Mouse (Mus musculus) midbrain, embryonic 11.5 days (tissue): ENCODE data around the gene Mboat1. TPM values are rescaled to one million over a fixed set of nuclear protein-coding genes. Genes with fewer than 3 reads are reported as not detected.

Source experiments
- ATAC-seq: fragments of 200-750 bp; cut with Nextera tagmentation; 2 replicates; pipeline ENCODE4 v1.8.0; 2017; ENCODE audit warnings: moderate TSS enrichment, moderate library complexity; ENCODE audit not compliant: low FRiP score
- DNase-seq: peaks from one replicate; pipeline ENCODE4 v3.0.0; 2015; ENCODE audit warnings: low spot score; ENCODE audit errors: missing footprints
- H3K27ac ChIP-seq: fragments of 300-500 bp; sonication (generic); 2 replicates; pipeline ENCODE4 v1.5.1; 2014; ENCODE audit warnings: low read depth, low read length
- H3K27me3 ChIP-seq: fragments of 300-500 bp; sonication (generic); 2 replicates; pipeline ENCODE4 v1.6.1; 2014; ENCODE audit warnings: mild to moderate bottlenecking, low read length, moderate library complexity, mixed read lengths; ENCODE audit not compliant: control insufficient read depth, insufficient read depth
- H3K36me3 ChIP-seq: fragments of 300-500 bp; sonication (generic); 2 replicates; pipeline ENCODE4 v1.6.1; 2014; ENCODE audit warnings: mild to moderate bottlenecking, low read length, moderate library complexity, mixed read lengths; ENCODE audit not compliant: control insufficient read depth, insufficient read depth
- H3K4me1 ChIP-seq: fragments of 300-500 bp; sonication (generic); 2 replicates; pipeline ENCODE4 v1.6.1; 2014; ENCODE audit warnings: low read length; ENCODE audit not compliant: control insufficient read depth, insufficient read depth
- H3K4me2 ChIP-seq: fragments of 300-500 bp; sonication (generic); 2 replicates; pipeline ENCODE4 v1.6.1; 2014; ENCODE audit warnings: mild to moderate bottlenecking, moderate library complexity
- H3K4me3 ChIP-seq: fragments of 300-500 bp; sonication (generic); 2 replicates; pipeline ENCODE4 v1.5.1; 2014; ENCODE audit warnings: low read depth, low read length
- H3K9ac ChIP-seq: fragments of 300-500 bp; sonication (generic); 2 replicates; pipeline ENCODE4 v1.6.1; 2014; ENCODE audit warnings: low read length
- H3K9me3 ChIP-seq: fragments of 300-500 bp; sonication (generic); 2 replicates; pipeline ENCODE4 v1.6.1; 2016; ENCODE audit warnings: low read length; ENCODE audit not compliant: control insufficient read depth
- WGBS: fragments of 180-500 bp; shearing (Covaris S2); extraction: QIAGEN DNeasy Blood & Tissue Kit; methylation state at CpG from one replicate; pipeline ENCODE4 v1.1.7; 2014; 5-methylcytosine and 5-hydroxymethylcytosine counted together
- polyA plus RNA-seq: library from polyadenylated mRNA; unstranded; fragments of >200 nt; fragmentation: Nextera tagmentation; extraction: Ambion mirVana; gene quantifications from 2 replicates; pipeline ENCODE4 v1.2.1, GENCODE M21; 2014

Mboat1 gene
- polyA plus RNA-seq = 5.8 and 7.2 TPM in 2 replicates

DNA sequence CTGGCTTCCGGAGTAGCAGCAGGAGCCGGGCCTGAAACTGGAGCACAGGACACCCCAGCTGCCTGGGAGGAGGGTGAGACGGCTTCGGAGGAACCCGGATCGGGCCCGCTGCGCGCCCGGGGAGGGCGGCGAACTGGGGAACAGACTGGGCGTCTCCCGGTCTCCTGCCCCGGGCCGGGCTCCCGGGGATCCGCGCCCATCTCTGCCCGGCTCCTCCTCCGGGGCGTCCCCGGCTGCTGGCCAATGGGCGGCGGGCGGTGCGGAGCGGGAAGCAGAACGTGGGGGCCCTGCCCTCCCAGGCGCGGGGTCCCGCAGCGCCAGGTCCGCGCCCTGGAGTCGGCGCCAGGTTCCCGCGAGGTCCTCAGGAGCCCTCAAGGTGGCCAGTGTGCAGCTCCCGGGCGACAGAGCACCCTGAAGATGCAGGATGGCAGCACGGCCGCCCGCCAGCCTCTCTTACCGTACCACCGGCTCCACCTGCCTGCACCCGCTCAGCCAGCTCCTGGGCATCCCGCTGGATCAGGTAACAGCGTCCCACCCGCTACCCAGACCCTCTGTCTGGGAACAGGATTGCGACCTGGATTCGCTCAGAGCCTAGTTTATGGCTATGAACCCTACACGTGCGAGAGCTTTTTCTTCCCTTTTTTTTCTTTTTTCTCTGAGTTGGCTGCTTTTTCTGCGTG is at the start of gene Mboat1:
Gene Mboat1, plus strand, starts transcription at position 247 of the 680 bp plus-strand sequence.
- peak within 1 kb of the TSS; percentile 78 for H3K9ac ChIP-seq
- H3K27me3 ChIP-seq = peaks cover 3% of the 10 kb centered on the region; the same call in 1 of the 2 replicates
- H3K9me3 ChIP-seq = no peaks in the 10 kb centered on the region
- H3K4me2 ChIP-seq = peak within 1 kb of the TSS; percentile 97
- H3K36me3 ChIP-seq = no peaks in the 10 kb centered on the region
- H3K27ac ChIP-seq = no peak within 1 kb of the TSS
- ATAC-seq = peak; percentile 95
- peak; percentile 94 for DNase-seq
- under 1% methylated on average over 55 of the region's 55 CpGs for WGBS
- H3K4me3 ChIP-seq = peak within 1 kb of the TSS; percentile 60
- no peaks in the 10 kb centered on the region for H3K4me1 ChIP-seq

DNA sequence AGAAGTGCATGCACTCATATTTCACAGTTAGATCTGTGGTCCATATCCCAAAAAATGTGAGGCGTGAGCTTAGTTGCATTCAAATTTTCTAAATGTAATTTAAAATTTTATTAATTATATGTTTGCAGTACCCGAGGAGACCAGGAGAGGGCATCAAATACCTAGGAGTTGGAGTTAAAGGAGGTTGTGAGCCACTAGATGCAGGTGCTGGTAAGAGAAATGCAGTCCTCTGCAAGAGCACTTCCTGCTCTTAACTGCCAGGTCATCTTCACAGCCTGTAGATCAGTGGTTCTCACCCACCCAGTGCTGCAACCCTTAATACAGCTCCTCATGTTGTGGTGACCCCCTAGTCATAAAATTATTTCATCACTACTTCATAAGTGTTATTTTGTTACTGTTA is 43.2 kb upstream of the Mboat1 start:
- DNase-seq (no peak), ATAC-seq (no peak)
- Histone ChIP-seq H3K4me1 (no peaks in the 10 kb centered on the region), H3K36me3 (no peaks in the 10 kb centered on the region), H3K4me3 (no peak overlapping the region), H3K4me2 (no peak overlapping the region), H3K9ac (no peak overlapping the region), H3K27ac (no peak overlapping the region), H3K9me3 (no peaks in the 10 kb centered on the region), H3K27me3 (no peaks in the 10 kb centered on the region)
- whole genome bisulfite sequencing = 36% methylated on average over 2 of the region's 2 CpGs

DNA sequence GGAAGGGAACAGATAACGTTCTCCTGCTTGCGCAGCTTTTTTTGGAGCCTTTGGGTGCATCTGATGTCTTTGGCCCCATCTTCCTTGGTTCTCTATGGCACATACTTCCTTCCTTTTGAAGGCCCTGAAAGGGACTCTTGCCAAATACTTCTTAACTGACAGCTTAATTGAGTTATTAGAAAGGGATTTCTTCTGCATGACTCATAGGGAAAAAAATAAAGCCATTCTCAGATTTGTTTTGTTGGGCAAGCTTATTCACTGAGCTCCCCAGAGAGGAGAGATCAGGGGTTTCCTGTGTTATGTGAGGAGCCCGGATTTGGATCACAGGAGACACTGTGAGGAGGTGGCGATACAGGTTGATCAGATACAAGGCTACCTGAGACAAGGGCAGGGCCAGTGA is 40.4 kb upstream of the Mboat1 start:
- Histone ChIP-seq H3K4me1 (no peaks in the 10 kb centered on the region), H3K4me3 (no peak overlapping the region), H3K27me3 (no peaks in the 10 kb centered on the region), H3K36me3 (no peaks in the 10 kb centered on the region), H3K9me3 (no peaks in the 10 kb centered on the region), H3K9ac (no peak overlapping the region), H3K4me2 (no peak overlapping the region), H3K27ac (no peak overlapping the region)
- DNase-seq (no peak), ATAC-seq (no peak)
- 81% methylated on average over 4 of the region's 4 CpGs for WGBS

DNA sequence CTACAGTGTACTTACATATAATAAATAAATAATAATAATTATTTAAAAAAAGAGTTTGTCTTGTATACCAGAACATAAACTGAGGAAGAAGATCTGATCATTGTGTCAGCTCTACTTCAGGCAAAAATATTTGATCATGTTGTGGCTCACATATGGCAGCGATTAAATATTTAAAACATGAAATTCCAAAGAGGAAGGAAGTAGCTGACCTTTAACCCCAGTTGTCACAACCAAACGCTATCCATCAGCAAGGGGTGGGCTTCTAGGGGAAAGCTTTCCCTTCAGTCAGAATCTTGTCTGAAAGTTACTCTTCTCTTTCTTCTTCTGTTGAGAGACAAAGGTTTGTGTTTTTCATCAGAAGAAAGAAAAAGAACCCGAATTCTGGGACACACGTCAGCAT is 39.8 kb upstream of the Mboat1 start:
- ATAC-seq (no peak), DNase-seq (no peak)
- Histone ChIP-seq H3K4me3 (no peak overlapping the region), H3K36me3 (no peaks in the 10 kb centered on the region), H3K27me3 (no peaks in the 10 kb centered on the region), H3K27ac (no peak overlapping the region), H3K9me3 (no peaks in the 10 kb centered on the region), H3K4me1 (no peaks in the 10 kb centered on the region), H3K4me2 (no peak overlapping the region), H3K9ac (no peak overlapping the region)
- WGBS = 66% methylated on average over 4 of the region's 4 CpGs

DNA sequence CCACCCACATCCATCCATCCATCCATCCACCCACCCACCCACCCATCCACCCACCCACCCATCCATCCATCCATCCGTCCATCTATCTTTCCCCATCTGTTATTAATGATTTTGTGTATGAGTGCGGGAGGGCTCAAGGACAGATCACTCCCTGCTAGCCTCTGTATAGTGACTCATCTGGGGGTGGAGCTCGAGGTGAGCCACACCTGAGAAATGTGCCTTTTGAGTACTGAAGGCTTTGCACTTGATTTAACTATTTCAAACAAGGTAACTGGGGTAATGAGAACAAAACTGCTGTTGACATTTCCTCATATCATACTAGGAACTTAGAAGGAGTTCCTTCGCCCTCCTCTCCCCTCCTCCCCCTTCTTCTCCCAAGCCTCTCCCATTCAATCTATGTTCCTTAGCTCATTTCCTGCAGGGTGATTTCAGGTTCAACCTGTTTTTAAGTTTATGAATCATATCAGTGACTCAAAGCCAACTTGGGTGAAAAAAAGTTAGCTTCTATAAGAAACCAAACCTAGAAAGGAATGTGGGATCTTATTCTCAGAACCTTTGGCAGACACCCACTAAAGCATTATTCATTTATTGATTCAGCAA is 27.2 kb upstream of the Mboat1 start:
- Histone ChIP-seq H3K9ac (no peak overlapping the region), H3K27ac (no peak overlapping the region), H3K4me2 (no peak overlapping the region), H3K27me3 (no peaks in the 10 kb centered on the region), H3K4me1 (no peaks in the 10 kb centered on the region), H3K36me3 (no peaks in the 10 kb centered on the region), H3K9me3 (no peaks in the 10 kb centered on the region), H3K4me3 (no peak overlapping the region)
- no peak for DNase-seq
- ATAC-seq = no peak
- 91% methylated on average over 3 of the region's 4 CpGs for WGBS

DNA sequence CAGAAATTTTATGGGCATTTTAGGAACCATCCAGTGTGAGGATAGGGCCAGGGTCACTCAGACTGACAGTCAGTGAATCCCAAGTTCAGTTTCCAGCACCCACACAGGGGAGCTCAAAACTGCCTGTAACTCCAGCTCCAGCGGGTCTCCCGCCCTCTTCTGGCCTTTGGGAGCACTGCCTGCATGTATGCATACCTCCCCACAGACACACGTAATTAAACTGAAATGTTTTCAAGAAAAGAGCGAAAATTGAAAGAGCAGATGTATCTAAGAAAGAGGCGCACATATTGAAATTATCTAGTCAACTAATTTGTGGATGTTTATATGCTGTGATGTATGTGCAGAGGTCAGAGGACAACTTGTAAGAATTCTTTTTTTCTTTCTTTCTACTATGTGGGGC is 20.5 kb upstream of the Mboat1 start:
- H3K36me3 ChIP-seq = no peaks in the 10 kb centered on the region
- no peak for DNase-seq
- H3K4me2 ChIP-seq = no peak overlapping the region
- WGBS = 92% methylated on average over 5 of the region's 5 CpGs
- H3K4me3 ChIP-seq = no peak overlapping the region
- H3K27ac ChIP-seq = no peak overlapping the region
- H3K4me1 ChIP-seq = no peaks in the 10 kb centered on the region
- H3K27me3 ChIP-seq = no peaks in the 10 kb centered on the region
- no peaks in the 10 kb centered on the region for H3K9me3 ChIP-seq
- no peak overlapping the region for H3K9ac ChIP-seq
- no peak for ATAC-seq

DNA sequence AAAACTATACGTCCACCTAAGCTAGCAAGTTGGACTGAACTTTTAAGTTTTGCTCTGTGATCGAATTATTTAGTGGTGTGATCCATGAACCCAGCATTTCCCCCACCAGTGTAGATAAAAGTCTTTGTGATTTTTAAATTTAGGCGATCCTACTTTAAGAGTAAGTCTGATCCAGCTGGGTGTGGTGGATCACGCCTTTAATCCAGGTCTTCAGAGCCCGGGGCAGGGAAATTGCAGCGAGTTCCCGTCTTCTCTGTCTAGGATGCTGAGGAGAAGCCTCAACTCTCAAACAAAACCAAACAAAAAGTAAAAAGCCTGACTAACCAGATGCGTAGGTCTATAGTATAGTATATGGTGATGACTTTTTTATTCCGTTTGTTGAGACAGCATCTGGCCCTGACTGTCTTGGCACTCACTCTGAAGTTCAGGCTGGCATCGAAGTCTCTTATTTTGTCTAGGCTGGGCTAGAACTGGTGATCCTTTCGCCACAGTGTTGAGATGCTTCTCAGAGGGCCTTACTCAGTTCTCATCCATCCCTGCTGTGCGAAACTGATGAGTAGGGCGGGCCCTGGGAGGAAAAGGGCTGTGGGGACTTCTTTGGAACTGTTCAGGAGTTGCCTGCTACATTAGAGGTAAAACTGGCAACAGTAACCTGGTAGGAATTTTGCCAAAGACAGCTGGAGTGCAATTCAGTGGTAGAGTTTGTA is 787 bp downstream of the Mboat1 start:
- H3K4me1 ChIP-seq = no peaks in the 10 kb centered on the region
- H3K27me3 ChIP-seq = peaks cover 3% of the 10 kb centered on the region; the same call in 1 of the 2 replicates
- DNase-seq (peak; percentile 88), ATAC-seq (no peak)
- no peaks in the 10 kb centered on the region for H3K36me3 ChIP-seq
- WGBS = 28% methylated on average over 13 of the region's 13 CpGs
- H3K4me2 ChIP-seq = peak overlapping the region; percentile 97
- no peak overlapping the region for H3K27ac ChIP-seq
- H3K9ac ChIP-seq = no peak overlapping the region; the same call in 1 of the 2 replicates
- H3K9me3 ChIP-seq = no peaks in the 10 kb centered on the region
- peak overlapping the region; percentile 60 for H3K4me3 ChIP-seq

DNA sequence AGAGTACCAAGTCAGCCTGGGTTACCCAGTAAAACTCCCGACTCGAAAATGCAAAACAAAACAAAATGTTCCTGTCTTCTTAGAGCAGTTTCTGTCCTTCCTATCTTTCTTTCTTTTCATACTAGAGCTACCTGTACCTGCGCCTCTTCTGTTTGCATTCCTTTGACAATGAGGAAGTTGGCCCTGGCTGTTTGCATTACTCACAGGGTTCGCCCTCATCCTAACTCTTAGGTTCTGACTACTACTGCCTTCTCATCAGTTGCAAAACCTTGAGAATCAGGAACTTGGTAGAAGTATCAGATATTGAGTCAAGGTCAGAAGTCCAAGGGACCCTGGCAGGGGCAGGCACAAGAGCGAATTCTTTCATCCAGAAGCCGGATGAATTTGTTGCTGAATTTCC is 1.7 kb downstream of the Mboat1 start:
- Histone ChIP-seq H3K9me3 (no peaks in the 10 kb centered on the region), H3K4me1 (no peaks in the 10 kb centered on the region), H3K4me3 (no peak overlapping the region), H3K27ac (no peak overlapping the region), H3K36me3 (no peaks in the 10 kb centered on the region), H3K9ac (no peak overlapping the region), H3K4me2 (no peak overlapping the region), H3K27me3 (peaks cover 3% of the 10 kb centered on the region; the same call in 1 of the 2 replicates)
- DNase-seq (no peak), ATAC-seq (no peak)
- 79% methylated on average over 6 of the region's 6 CpGs for WGBS

DNA sequence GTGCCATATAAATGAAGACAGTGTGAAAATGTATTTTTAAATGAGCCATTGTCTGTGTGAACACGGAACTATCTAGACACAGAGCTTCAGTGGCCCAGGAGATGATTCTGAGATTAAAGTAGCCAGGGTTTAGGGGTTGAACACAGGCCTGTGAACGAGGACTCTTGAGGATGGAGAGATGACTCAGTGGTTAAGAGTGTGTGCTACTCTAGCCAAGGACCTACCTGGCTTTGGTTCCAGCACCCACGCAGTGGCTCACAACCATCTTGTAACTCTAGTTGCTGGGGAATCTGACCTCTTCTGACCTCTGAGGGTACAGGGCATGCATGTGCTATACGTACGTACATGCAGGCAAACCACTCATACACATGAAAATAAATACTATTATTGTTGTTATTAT is 3.9 kb downstream of the Mboat1 start:
- no peaks in the 10 kb centered on the region for H3K9me3 ChIP-seq
- no peak for DNase-seq
- ATAC-seq = no peak
- WGBS = 91% methylated on average over 5 of the region's 5 CpGs
- H3K4me1 ChIP-seq = no peaks in the 10 kb centered on the region
- no peak overlapping the region for H3K4me2 ChIP-seq
- no peak overlapping the region for H3K27ac ChIP-seq
- no peak overlapping the region for H3K9ac ChIP-seq
- peaks cover 3% of the 10 kb centered on the region; the same call in 1 of the 2 replicates for H3K27me3 ChIP-seq
- H3K4me3 ChIP-seq = no peak overlapping the region
- no peaks in the 10 kb centered on the region for H3K36me3 ChIP-seq
